Mouse (Mus musculus): Measurements from ENCODE around the gene Chodl. TPM values are rescaled to one million over a fixed set of nuclear protein-coding genes. Genes with fewer than 3 reads are reported as not detected.

The Chodl gene
- polyA plus RNA-seq, 1 experiment = not detected

DNA sequence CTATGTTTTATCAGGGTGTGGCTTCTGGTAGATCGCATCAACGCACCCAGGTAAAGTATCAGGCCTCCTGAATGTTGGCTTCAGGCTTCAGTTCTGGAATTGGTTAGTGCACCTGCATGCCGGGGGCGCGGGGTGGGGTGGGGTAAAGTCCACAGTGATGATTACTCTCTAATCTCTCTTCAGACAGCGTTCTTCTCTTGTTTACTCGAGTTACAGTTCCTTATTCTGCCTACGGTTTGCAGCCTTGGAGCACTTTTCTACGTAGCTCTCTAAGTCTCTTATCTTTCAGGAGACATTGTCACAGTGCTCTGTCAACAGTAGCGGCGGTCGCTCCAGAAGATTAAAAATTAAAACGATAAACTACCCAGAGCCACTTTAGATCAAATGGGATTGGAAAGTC, 43.4 kb downstream of the Chodl start:
- 81% methylated on average over 13 of the region's 13 CpGs for WGBS
- H3K4me1 ChIP-seq (ENCODE audit: control insufficient read depth, insufficient read depth, low read length) = no peaks in the 10 kb centered on the region
- H3K4me3 ChIP-seq (replicated peaks; ENCODE audit: control insufficient read depth, low read depth, low read length) = no peak overlapping the region
- TF ChIP-seq CTCF (IDR thresholded peaks at IDR 0.05; ENCODE audit: control insufficient read depth, insufficient read depth, low read length) = no peak
- no peak overlapping the region for H3K27ac ChIP-seq (ENCODE audit: control insufficient read depth, insufficient read depth, low read depth, low read length, poor library complexity)

DNA sequence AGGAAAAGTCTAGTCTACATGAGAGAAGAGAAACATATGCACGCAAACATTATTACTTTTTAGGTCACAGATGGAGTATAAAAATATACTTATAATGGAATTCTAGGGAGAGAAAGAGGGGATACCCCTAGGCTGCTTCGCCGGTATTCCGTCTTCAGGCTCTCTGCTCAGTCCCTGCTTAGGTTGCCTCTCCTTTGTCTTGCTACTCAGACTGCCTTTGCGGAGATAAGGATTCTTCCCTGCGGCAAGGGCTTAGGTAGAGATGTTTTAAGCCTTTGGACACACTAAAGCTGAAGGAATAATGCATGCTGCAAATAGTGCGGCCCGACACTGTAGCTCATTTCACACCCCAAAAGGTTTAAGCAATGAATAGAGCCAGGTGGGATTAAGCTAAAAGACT, 45.6 kb downstream of the Chodl start:
- Histone ChIP-seq H3K27ac (ENCODE audit: control insufficient read depth, insufficient read depth, low read depth, low read length, poor library complexity) (no peak overlapping the region), H3K4me1 (ENCODE audit: control insufficient read depth, insufficient read depth, low read length) (no peaks in the 10 kb centered on the region), H3K4me3 (replicated peaks; ENCODE audit: control insufficient read depth, low read depth, low read length) (no peak overlapping the region)
- TF ChIP-seq POLR2A (IDR thresholded peaks at IDR 0.05; ENCODE audit: borderline replicate concordance, control insufficient read depth, low read depth, low read length) (no peak), CTCF (IDR thresholded peaks at IDR 0.05; ENCODE audit: control insufficient read depth, insufficient read depth, low read length) (no peak)
- 74% methylated on average over 8 of the region's 8 CpGs for WGBS

Other genes with a start within 250 kb of the Chodl start
- not detected in 2 replicates for gene Tmprss15, start 160.1 kb downstream of the Chodl start, polyA plus RNA-seq (2011; ENCODE audit: insufficient read depth, insufficient read length, low replicate concordance, missing spikeins)